Mouse (Mus musculus) C2C12 (cell line): ENCODE data around the gene Amdhd2.

Experiments used
- CEBPB ChIP-seq: IDR thresholded peaks from one replicate; pipeline ENCODE4 v1.6.1; 2011; ENCODE audit warnings: low read depth, mild to moderate bottlenecking, control low read depth, moderate library complexity
- CTCF ChIP-seq: IDR thresholded peaks from one replicate; pipeline ENCODE4 v1.5.1; 2011; ENCODE audit not compliant: control insufficient read depth, insufficient read depth, insufficient read length

- TF ChIP-seq CEBPB (no peak), CTCF (no peak)
Measured at GRCm38 (mm10) chr17:24134062-24134461, 29.5 kb downstream of the Amdhd2 start.
